Mouse (Mus musculus) kidney, postnatal 0 days (tissue): ENCODE data around the gene Nfat5. TPM values are rescaled to one million over a fixed set of nuclear protein-coding genes. Genes with fewer than 3 reads are reported as not detected.

Experiments
- ATAC-seq: fragments of 200-750 bp; cut with Nextera tagmentation; replicated peaks from 2 replicates; pipeline ENCODE4 v1.8.0; 2017; ENCODE audit warnings: low read depth, moderate number of reproducible peaks, moderate TSS enrichment, moderate library complexity; ENCODE audit not compliant: low FRiP score
- DNase-seq: peaks from one replicate; pipeline ENCODE4 v3.0.0-alpha.2; 2016; ENCODE audit warnings: low spot score
- H3K27ac ChIP-seq: fragments of 300-500 bp; sonication (generic); 2 replicates; pipeline ENCODE4 v1.5.1; 2014; ENCODE audit warnings: mild to moderate bottlenecking
- H3K27me3 ChIP-seq: fragments of 300-500 bp; sonication (generic); 2 replicates; pipeline ENCODE4 v1.6.1; 2014; ENCODE audit warnings: low read length, mixed read lengths; ENCODE audit not compliant: insufficient read depth
- H3K36me3 ChIP-seq: fragments of 300-500 bp; sonication (generic); 2 replicates; pipeline ENCODE4 v1.6.1; 2014; ENCODE audit warnings: low read length, mixed read lengths; ENCODE audit not compliant: insufficient read depth
- H3K4me1 ChIP-seq: fragments of 300-500 bp; sonication (generic); replicated peaks from 2 replicates; pipeline ENCODE4 v1.6.1; 2014; ENCODE audit warnings: antibody characterized with exemption, low read length, mixed read lengths; ENCODE audit not compliant: insufficient read depth
- H3K4me2 ChIP-seq: fragments of 300-500 bp; sonication (generic); 2 replicates; pipeline ENCODE4 v1.6.1; 2014; ENCODE audit warnings: mild to moderate bottlenecking, low read length, moderate library complexity, mixed read lengths
- H3K4me3 ChIP-seq: fragments of 300-500 bp; sonication (generic); replicated peaks from 2 replicates; pipeline ENCODE4 v1.5.1; 2014; ENCODE audit warnings: low read depth, low read length
- H3K9ac ChIP-seq: fragments of 300-500 bp; sonication (generic); 2 replicates; pipeline ENCODE4 v1.6.1; 2014; ENCODE audit warnings: low read depth, low read length
- H3K9me3 ChIP-seq: fragments of 300-500 bp; sonication (generic); replicated peaks from 2 replicates; pipeline ENCODE4 v1.6.1; 2016; ENCODE audit warnings: low read length, inconsistent platforms, mixed read lengths
- CTCF ChIP-seq: IDR thresholded peaks from 2 replicates; pipeline ENCODE4 v1.5.1; 2016; ENCODE audit warnings: antibody characterized with exemption, low read depth, mild to moderate bottlenecking, moderate library complexity
- WGBS: fragments of 180-500 bp; shearing (Covaris S2); extraction: QIAGEN DNeasy Blood & Tissue Kit; methylation state at CpG from one replicate; pipeline ENCODE4 v1.1.7; 2014; 5-methylcytosine and 5-hydroxymethylcytosine counted together
- polyA plus RNA-seq: library from polyadenylated mRNA; unstranded; fragments of >200 nt; fragmentation: Nextera tagmentation; extraction: Ambion mirVana; gene quantifications from 2 replicates; pipeline ENCODE4 v1.2.1, GENCODE M21; 2015

Gene Nfat5
- 16.8 and 17.1 TPM in 2 replicates for polyA plus RNA-seq

DNA sequence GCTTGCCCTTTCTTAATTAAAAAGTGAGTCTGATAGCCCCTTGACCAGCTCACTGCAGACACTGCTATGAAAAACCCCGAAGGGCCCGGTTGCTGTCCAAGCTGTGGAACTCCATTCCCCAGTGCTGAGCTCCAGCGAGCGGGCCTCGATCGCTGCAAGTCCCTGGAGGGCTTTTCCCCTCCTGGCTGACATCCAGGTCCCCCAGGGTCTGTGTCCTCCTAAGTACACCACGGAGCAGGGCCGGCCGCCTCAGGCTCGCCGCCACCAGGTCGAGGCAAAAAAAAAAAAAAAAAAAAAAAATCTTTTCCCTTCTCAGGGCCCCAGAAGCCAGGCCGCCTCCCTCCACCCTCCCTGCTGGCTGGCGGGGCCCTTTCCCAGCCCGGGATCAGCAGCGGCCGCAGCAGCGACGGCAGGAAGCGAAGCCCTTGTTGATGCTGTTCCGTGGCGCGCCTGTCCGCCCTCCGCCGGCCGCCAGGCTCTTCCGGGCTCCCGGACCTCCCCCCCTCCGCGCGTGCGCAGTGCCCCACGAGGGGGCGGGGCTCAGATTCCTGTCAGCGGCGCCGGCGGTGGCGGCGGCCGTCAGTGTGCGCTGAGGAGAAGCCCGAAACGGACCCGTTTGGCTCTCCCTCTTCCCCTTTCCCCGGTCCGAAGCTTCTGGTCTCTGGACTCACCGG is at the start of gene Nfat5:
TSS of gene Nfat5 (plus strand) at position 543 of the 674 bp plus-strand sequence.
- Histone ChIP-seq H3K4me1 (peaks cover 4% of the 10 kb centered on the region), H3K9me3 (no peaks in the 10 kb centered on the region), H3K4me2 (peak within 1 kb of the TSS; percentile 70), H3K27ac (peak within 1 kb of the TSS; percentile 98), H3K27me3 (no peaks in the 10 kb centered on the region), H3K9ac (peak within 1 kb of the TSS; percentile 98), H3K4me3 (peak within 1 kb of the TSS; percentile 100), H3K36me3 (no peaks in the 10 kb centered on the region)
- DNase-seq (peak; percentile 97), ATAC-seq (peak; percentile 95)
- WGBS, result under 1% methylated on average over 48 of the region's 49 CpGs
- peak; percentile 40 for TF ChIP-seq CTCF

DNA sequence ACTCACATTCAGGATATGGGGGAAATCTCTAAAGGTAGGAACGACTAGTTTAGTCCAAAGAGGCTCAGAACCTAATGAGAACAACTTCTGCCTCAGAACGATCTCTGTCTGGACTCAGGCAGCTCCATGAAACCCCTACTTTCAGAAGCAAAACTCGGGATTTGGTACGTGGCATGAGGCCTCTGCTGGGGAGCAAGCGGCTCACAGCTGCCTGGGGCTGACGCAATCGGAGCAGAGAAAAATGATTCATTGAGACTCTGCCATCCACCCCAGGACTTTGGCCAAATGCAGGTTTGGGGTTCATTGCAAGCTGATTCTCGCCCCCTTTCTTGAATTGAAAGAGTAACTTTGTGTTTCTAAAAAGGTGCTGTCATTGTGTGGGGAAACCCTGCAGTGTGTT is 49.1 kb upstream of the Nfat5 start:
- no peaks in the 10 kb centered on the region for H3K4me1 ChIP-seq
- H3K9me3 ChIP-seq, result no peaks in the 10 kb centered on the region
- no peaks in the 10 kb centered on the region for H3K36me3 ChIP-seq
- WGBS, result 75% methylated on average over 8 of the region's 8 CpGs
- DNase-seq (no peak), ATAC-seq (no peak)
- no peak for TF ChIP-seq CTCF
- no peak overlapping the region for H3K4me2 ChIP-seq
- no peaks in the 10 kb centered on the region for H3K27me3 ChIP-seq
- no peak overlapping the region for H3K4me3 ChIP-seq
- no peak overlapping the region for H3K9ac ChIP-seq
- H3K27ac ChIP-seq, result no peak overlapping the region

DNA sequence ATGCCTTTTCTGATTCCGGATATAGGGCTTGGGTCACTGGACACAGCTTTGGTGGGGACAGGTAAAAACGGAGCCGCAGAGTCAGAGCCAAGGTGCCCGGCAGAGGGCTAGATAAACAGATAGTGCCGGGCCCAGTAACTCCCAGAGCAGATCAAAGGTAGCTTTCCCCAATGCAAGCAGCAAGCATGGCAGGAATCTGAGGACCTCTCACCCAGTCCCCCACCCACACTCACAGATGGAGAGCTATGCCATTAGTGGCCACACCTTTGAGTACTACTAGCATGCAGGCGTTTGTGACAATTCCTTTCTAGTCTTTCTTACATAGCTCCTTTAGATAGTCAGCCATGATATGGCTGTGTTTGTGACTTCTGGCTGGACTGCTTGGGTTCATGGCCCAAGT is 44.8 kb upstream of the Nfat5 start:
- no peak overlapping the region for H3K27ac ChIP-seq
- ATAC-seq (no peak; the same call in 1 of the 2 replicates), DNase-seq (no peak)
- no peaks in the 10 kb centered on the region for H3K36me3 ChIP-seq
- no peak overlapping the region for H3K9ac ChIP-seq
- no peaks in the 10 kb centered on the region for H3K9me3 ChIP-seq
- H3K4me2 ChIP-seq, result no peak overlapping the region
- peaks cover 5% of the 10 kb centered on the region for H3K4me1 ChIP-seq
- H3K27me3 ChIP-seq, result no peaks in the 10 kb centered on the region
- no peak overlapping the region for H3K4me3 ChIP-seq
- TF ChIP-seq CTCF, result no peak
- 58% methylated on average over 6 of the region's 6 CpGs for WGBS

DNA sequence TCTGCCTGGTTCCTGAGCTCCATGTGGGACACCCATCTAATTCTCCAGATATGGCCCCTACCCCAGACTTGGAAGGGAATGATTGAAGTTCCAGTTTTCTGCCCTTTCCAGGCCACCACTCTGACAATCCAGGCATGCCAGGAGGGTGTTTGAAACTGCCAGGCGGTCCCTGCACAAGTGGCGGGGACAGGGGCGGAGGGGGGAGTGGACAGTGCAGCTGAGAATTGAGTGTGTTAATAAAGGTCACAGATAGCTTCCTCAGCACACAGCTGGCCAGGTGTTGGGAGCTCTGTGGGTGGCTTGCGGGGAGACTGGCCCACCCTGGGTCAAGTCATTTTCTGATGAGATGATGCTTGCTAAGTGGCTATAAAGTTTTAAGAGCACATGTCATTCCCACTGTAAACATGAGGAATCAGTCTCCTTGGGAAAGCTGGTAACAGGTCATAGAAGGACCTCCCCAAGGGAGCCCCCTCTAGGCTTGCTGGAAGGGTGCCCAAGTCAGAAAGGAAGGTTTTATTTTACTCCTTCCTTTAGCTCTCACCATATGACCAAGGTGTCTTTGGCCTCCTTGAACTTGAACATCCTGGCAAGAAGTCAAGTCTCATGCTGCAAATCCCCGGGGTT is 41.7 kb upstream of the Nfat5 start:
- TF ChIP-seq CTCF, result no peak; the same call in 1 of the 2 replicates
- no peak overlapping the region for H3K9ac ChIP-seq
- ATAC-seq (0 out of 2 replicates have a peak, but pooled peaks have one; percentile 18), DNase-seq (peak; percentile 71)
- no peak overlapping the region for H3K4me2 ChIP-seq
- no peaks in the 10 kb centered on the region for H3K9me3 ChIP-seq
- no peaks in the 10 kb centered on the region for H3K27me3 ChIP-seq
- H3K27ac ChIP-seq, result peak overlapping the region; percentile 3; the same call in 1 of the 2 replicates
- WGBS, result 35% methylated on average over 5 of the region's 5 CpGs
- no peaks in the 10 kb centered on the region for H3K36me3 ChIP-seq
- H3K4me1 ChIP-seq, result peaks cover 5% of the 10 kb centered on the region
- no peak overlapping the region for H3K4me3 ChIP-seq

DNA sequence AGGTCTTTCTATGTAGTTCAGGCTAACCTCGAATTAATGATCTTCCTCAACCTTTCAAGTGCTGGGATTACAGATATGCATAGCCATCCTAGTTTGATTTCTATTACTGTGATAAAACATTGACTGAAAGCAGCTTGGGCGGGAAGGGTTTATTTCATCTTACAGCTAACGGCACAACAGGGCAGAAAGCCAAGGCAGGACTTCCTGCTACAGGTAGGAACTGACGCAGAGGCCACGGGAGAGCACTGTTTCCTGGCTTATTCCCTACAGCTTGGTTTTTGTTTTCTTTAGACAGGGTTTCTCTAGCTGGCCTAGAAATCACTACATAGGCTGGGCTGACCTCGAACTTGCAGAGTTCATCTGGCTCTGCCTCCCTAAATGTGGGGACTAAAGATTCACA is 40.1 kb upstream of the Nfat5 start:
- Histone ChIP-seq H3K9ac (no peak overlapping the region), H3K4me3 (no peak overlapping the region), H3K27ac (no peak overlapping the region), H3K27me3 (no peaks in the 10 kb centered on the region), H3K4me2 (no peak overlapping the region), H3K4me1 (peaks cover 5% of the 10 kb centered on the region), H3K36me3 (no peaks in the 10 kb centered on the region), H3K9me3 (no peaks in the 10 kb centered on the region)
- ATAC-seq, result no peak
- no peak for TF ChIP-seq CTCF
- no peak for DNase-seq
- WGBS, result 36% methylated on average over 6 of the region's 6 CpGs

DNA sequence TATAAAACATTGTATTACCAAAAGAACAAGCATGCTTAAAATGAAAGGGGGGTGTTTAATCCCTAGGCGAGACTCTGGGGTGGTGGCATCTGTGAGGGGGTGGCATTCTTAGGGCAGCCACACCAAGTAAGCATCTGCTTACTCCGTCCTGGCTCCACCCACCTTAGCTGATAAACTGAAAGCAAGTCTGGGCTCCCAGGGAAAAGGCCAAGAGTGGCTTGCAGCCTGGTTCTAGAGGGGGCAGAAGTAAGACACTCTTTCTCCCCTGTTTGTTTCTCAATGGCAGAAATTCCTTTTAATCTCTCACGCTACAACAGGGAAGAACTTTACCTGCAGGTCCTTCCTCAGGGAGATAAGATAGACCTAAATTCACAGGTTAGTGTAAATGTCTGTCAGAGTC is 38.9 kb upstream of the Nfat5 start:
- H3K4me2 ChIP-seq, result no peak overlapping the region
- TF ChIP-seq CTCF, result no peak
- no peaks in the 10 kb centered on the region for H3K27me3 ChIP-seq
- peaks cover 5% of the 10 kb centered on the region for H3K4me1 ChIP-seq
- H3K27ac ChIP-seq, result no peak overlapping the region; the same call in 1 of the 2 replicates
- no peaks in the 10 kb centered on the region for H3K9me3 ChIP-seq
- no peak overlapping the region for H3K4me3 ChIP-seq
- ATAC-seq, result no peak
- 69% methylated on average over 3 of the region's 3 CpGs for whole genome bisulfite sequencing
- H3K9ac ChIP-seq, result no peak overlapping the region
- no peak for DNase-seq
- no peaks in the 10 kb centered on the region for H3K36me3 ChIP-seq
